Mouse (Mus musculus): ENCODE results near the gene Baiap2l1.

- TF ChIP-seq POLR2A (IDR thresholded peaks at IDR 0.05; ENCODE audit: insufficient read depth, low read depth, low read length): no peak
- TF ChIP-seq CTCF (IDR thresholded peaks at IDR 0.05): no peak
- no peak for TF ChIP-seq EP300 (IDR thresholded peaks at IDR 0.05; ENCODE audit: insufficient read depth, low read depth, low read length)
These were observed 54.8 kb downstream of the Baiap2l1 start for GRCm38 (mm10) chr5:144303071-144303470.

Data from heart, adult 2 months (tissue).